Mouse (Mus musculus): ENCODE data around the gene Pkib. TPM values are rescaled to one million over a fixed set of nuclear protein-coding genes. Genes with fewer than 3 reads are reported as not detected.

Gene Pkib
- total RNA-seq, 2 experiments from 2014 or later: not detected

- intact Hi-C loops (cut with DNase I; ENCODE audit: low total_unique reads): no loop called here
- no peak for DNase-seq
These were observed 90.6 kb downstream of the Pkib start for GRCm38 (mm10) chr10:57722363-57722762.

DNA sequence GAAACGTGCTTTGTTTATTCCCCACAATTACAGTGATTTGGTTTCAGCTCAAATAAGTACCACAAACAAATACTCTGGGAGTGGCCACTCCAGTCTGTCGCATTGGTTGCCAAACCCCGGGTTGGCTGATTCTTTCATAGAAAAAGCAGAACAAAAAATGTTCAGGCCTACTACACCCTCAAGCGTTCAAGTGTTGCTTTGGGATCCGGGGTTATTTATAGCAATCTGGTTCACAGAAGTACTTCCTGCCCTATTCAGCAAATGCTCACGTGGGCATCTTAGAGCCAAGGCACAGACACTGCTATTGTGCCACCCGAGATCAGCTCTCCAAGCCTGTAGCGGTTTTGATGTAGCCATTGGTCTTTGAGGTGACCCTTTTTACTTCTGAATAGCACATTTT is 95.9 kb downstream of the Pkib start:
- intact Hi-C loops (cut with DNase I; ENCODE audit: low total_unique reads): no loop called here
- no peak for DNase-seq

GRCm38 (mm10) chr10:57731672-57732071 is 99.9 kb downstream of the Pkib start:
- intact Hi-C loops (cut with DNase I; ENCODE audit: low total_unique reads): no loop called here

GRCm38 (mm10) chr10:57740733-57741132 is 109.0 kb downstream of the Pkib start:
- intact Hi-C loops (cut with DNase I; ENCODE audit: low total_unique reads): no loop called here
- no peak for DNase-seq

More at GRCm38 (mm10) chr10:57731672-57732071, 99.9 kb downstream of the Pkib start:
- no peak for DNase-seq

- intact Hi-C loops (cut with DNase I; ENCODE audit: low total_unique reads): no loop called here
- no peak for DNase-seq
These were observed 109.6 kb downstream of the Pkib start for GRCm38 (mm10) chr10:57741351-57741750.

- intact Hi-C loops (cut with DNase I; ENCODE audit: low total_unique reads): loop anchor here (2.0 kb wide), 1 partner anchor 98 kb away; no protein-coding TSS in a partner anchor
- no peak for DNase-seq
These were observed 111.3 kb downstream of the Pkib start for GRCm38 (mm10) chr10:57743045-57743444.

DNA sequence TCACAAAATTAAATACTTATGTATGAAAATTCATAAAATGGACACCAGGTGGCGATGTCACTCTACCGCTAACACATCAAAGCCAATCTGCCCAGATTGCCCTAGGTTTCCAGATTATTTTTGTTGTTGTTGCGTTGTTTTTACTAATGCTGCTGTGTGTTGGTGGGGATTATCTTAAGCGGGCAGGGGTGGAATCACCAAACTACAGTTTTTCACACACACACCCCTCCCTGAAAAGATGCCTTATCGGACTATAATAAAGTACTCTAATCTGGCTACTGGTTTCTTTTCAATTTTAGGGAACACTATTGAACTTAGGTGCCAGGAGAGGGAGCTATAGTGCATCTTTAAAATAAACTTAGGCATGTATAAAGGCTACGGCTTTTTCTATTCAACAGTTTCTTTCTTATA is 111.8 kb downstream of the Pkib start:
- intact Hi-C loops (cut with DNase I; ENCODE audit: low total_unique reads): loop anchor here (2.0 kb wide), 1 partner anchor 97 kb away; no protein-coding TSS in a partner anchor
- DNase-seq: no peak

GRCm38 (mm10) chr10:57744128-57744765 is 112.5 kb downstream of the Pkib start:
- no peak for DNase-seq
- intact Hi-C loops (cut with DNase I; ENCODE audit: low total_unique reads): no loop called here

DNA sequence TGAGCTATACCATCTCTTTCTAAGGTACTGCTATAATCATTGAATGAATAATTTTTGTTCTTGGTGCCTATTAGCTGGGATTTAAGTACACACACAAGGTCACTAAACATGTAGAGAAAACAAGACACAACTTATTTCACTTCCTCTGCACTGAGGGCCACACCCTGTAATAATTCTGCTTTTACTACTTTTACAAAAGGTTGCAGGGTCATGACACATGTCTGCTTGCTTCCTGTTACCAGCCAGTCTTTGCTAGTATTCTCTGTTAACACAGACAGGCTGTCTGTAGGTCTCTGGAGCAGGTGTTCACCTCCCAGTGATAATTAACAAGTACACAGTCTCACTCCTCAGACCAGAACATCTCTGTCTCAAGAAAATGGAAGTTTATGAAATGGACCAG is 113.7 kb downstream of the Pkib start:
- DNase-seq: no peak
- intact Hi-C loops (cut with DNase I; ENCODE audit: low total_unique reads): no loop called here

- intact Hi-C loops (cut with DNase I; ENCODE audit: low total_unique reads): no loop called here
- no peak for DNase-seq
These were observed 115.3 kb downstream of the Pkib start for GRCm38 (mm10) chr10:57747127-57747526.

- no peak for DNase-seq
- intact Hi-C loops (cut with DNase I; ENCODE audit: low total_unique reads): no loop called here
These were observed 121.6 kb downstream of the Pkib start for GRCm38 (mm10) chr10:57753343-57753742.

GRCm38 (mm10) chr10:57755201-57755736 is 123.5 kb downstream of the Pkib start:
- intact Hi-C loops (cut with DNase I; ENCODE audit: low total_unique reads): no loop called here
- no peak for DNase-seq

DNA sequence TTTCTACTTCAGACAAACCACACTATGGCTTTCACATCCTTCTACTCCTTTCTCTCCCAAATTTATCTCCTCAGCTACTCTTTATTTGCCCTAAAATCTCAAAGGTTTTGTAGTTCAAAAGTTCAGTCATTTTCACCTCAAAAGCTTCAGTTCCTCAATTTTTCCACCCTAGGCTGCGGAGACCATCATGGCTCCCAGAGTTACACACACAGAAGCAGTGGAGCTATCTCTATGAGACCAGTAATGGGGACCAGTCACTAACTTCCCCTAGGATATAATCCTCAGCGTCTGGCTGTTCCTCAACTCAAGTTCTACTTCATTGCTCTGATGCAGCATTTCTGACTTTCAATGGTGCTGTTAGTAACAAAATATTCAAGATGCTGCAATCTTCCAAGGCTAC is 127.2 kb downstream of the Pkib start:
- intact Hi-C loops (cut with DNase I; ENCODE audit: low total_unique reads): no loop called here
- DNase-seq: no peak

- intact Hi-C loops (cut with DNase I; ENCODE audit: low total_unique reads): no loop called here
- no peak for DNase-seq
These were observed 128.9 kb downstream of the Pkib start for GRCm38 (mm10) chr10:57760694-57761093.

DNA sequence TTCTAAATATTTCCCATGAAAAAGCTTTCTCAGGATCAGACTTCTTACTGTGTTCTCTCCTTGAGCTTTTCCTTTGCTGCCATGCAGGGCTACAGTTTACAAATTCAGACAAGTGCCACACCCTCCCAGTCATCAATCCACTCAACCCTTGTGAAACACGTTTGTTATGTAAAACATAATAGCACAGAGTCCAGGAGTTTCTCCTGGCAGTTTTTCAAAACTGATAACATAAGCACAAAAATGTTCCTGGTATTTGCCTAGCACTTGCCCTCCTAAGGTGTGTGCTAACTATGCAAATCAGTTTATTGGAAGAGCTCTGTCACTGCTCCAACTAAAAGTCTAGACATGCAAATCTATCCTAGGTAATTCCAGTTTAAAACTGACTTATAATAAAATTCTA is 131.3 kb downstream of the Pkib start:
- intact Hi-C loops (cut with DNase I; ENCODE audit: low total_unique reads): no loop called here

DNA sequence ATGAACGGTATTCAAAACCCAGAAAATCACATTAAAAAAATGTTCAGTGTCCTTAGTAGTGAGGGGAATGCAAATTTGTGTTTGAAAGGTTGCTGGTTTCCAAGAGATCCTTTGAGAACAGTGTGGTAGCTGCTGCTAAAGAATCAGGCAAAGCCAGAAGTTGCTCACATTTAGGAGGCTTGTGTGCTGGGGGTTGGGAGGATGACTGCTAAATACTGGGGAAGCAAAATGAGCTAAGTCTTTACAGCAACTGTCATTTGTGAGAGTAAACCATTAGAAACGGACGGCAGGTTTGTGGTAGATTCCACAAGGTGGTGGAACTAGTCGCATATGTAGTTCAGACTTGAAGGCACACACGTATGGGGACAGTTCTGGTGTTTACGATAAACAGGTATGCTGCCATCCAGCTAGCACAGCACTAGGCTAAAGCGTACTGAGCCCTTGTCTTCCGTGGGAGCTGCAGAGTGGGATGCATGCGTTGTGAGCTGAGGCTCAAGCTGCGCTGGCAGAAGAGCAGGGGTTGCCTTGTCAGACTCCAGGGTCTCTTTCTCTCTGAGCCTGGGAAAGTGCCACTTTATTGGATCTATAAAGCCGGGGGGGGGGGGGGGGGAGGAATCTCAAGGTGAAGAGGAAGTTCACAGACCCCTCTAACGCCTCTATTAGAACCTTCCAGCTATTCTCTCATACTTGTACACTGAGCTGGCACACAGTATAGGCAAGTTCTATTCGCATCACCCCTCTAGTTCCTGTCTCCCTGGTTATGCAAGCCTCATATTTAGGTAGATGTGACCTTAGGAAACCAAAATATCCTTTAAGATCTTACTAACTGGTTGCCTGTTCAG is 151.7 kb downstream of the Pkib start:
- no peak for DNase-seq
- intact Hi-C loops (cut with DNase I; ENCODE audit: low total_unique reads): no loop called here

More for the DNA sequence above, 131.3 kb downstream of the Pkib start:
- no peak for DNase-seq

DNA sequence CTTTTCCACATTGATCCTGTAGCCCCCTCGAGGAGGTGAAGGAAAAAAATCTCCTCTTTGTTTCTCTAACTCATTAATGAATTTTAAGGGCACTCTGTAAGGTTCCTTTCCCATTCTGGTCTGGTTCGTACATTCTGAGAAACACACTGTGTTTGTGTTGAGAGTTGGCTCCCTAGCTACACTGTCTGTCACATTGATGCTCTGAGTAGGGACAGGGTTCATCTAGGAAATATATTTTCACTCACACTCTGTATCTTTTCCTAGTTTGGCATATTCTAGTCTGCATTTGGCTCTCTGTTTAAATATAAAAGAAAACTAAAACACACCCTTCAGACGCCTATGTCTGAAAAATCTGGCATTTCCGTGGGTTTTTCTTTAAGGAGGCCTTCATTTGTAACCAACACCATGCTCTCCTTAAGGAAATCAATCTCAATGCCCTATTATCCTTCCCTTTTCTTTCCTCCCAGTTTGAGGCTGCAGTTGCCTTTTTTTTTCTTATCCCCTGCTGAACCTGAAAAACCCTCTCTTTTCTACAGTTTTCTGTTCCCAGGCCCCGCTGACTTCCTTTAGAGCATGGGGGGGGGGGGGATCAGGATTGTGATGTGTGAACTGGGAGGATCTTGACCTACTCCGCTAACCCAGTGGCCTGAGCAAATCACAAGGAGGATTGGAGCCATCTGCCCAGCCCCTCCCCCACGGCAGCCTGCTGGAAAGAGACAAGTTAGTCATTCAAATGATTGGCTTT is 152.5 kb downstream of the Pkib start:
- intact Hi-C loops (cut with DNase I; ENCODE audit: low total_unique reads): no loop called here
- peak; percentile 69 for DNase-seq

DNA sequence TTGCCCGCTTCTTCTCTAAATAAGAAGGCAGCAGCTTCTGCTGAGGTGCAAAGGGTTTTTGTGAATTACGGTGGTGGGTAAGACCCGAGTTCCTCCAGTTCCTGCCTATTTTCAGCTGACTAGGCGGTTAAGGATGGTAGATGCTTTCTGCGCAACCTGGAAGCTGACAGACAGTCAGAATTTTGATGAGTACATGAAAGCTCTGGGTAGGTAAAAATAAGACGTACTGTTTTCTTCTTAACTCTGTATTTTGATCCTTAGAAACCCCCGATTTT is 153.0 kb downstream of the Pkib start, which contains the start of gene Fabp7:
Gene Fabp7, plus strand, starts transcription at position 6 of the 275 bp plus-strand sequence.
- no peak for DNase-seq
- intact Hi-C loops (cut with DNase I; ENCODE audit: low total_unique reads): no loop called here

DNA sequence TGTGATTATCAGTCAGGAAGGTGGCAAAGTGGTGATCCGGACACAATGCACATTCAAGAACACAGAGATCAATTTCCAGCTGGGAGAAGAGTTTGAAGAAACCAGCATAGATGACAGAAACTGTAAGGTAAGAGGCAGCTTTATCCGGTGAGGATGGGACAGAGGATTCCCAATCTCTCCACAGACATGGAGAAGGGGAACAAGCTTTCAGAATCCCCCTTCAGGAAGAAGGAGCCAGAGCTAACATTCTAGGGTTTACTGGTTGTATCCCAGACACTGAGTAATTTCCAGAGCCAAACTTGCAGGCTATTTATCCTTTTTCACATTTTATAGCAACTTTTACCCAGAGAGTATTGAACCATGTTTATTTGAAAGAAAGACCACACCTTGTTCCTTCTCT is 153.8 kb downstream of the Pkib start:
- DNase-seq: no peak
- intact Hi-C loops (cut with DNase I; ENCODE audit: low total_unique reads): no loop called here
